Mouse (Mus musculus): ENCODE measurements at regions not wholly inside any gene's neighbourhood (a gene's known extent, or its start where the extent isn't known, plus 50 kb on each side); places are given as distances from the start of the nearest gene placed in this dataset.

DNA sequence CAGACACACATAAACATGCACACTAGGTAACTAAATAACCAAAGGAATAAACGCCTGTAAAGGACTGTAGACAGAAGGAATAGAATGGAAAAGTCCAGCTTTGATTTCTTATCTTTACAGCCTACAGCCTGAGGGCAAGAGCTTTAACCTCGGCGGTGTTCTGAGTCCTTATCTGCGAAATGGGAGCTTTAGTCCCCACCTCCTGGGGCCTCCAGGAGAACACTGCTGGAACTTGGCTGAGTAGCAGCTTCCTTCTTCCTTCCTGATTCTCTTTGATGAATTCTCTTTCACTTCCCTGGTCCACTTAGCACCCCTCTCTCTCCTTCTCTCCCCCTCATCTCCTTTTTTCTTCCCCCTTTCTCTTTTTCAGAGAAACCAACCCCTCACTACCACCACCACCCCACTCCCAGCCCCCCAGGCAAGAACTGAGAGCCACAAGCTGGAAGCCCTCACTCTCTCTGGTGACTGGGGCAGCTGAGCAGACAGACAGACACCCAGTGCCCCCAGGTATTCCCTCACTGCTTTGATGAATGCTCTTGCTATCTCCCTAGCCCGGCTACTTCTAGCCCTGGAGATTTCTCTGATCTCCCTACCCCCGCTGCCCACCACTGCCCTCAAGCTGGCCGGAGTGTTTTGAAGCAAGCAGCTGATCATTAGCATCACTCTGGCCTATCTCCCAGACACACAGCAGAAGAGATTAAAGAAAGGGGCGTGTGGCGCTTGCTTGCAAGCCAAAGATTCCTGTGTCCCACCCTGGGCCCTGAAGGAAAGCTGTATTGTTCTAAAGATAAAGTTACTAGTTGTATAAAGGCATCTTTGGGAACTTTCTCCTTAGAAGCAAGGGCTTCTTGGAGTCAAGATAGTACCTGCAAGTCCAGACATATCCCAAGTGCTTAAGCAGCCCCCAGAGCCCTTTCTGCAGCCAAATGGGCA lies 81.9 kb upstream of the Tbx3 start:
- no peak for DNase-seq

DNA sequence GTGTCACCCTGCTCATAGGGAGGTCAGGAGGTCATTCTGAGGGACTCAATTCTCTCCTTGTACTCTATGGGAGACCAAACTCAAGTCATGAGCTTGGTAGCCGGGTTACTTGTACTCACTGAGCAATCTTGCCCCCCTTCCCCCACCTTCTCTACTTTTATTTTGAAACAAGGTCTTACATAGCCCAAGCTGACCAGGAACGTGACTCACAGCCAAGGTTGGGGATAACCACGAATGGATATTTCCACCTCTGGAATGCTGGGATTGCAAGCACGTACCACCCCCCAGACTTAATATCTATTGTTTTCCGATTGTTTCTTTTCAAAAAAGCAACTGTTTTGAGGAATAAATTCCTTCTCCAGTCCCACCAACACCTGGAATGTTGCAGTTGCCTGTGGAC lies 79.2 kb upstream of the Tbx3 start:
- no peak for DNase-seq

DNA sequence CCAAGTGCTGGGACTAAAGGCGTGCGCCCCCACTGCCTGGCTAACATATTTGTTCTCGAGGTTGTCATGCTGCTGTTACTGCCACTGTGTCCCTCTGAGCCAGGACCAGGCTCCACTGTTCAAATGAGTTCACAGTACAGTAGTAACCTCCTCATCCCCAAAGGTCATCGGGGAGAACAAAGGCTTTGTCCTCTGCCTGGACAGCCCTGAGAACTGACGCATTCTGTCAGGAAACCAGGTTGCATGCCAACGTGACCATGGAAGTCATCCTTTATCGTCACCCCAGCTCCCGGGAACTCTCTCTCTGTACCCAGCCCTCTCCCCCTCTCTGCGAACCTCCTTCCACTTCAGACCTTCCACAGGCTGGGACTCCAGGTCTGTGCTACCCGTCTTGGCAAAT lies 77.6 kb upstream of the Tbx3 start:
- DNase-seq: no peak

DNA sequence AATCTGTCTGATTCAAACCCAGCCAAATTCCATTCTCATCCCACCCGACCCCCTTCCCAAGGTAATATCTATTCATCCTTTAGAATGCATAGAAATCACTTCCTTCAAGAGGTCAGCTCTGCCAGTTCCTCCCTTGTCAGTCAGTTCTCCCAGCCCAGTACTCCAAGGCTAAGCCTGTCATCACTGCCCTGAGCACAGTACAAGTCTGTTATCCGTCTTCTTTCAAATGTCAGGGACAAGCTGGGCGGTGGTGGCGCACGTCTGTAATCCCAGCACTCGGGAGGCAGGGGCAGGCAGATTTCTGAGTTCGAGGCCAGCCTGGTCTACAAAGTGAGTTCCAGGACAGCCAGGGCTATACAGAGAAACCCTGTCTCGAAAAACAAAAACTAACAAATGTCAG lies 75.9 kb upstream of the Tbx3 start:
- DNase-seq: no peak

DNA sequence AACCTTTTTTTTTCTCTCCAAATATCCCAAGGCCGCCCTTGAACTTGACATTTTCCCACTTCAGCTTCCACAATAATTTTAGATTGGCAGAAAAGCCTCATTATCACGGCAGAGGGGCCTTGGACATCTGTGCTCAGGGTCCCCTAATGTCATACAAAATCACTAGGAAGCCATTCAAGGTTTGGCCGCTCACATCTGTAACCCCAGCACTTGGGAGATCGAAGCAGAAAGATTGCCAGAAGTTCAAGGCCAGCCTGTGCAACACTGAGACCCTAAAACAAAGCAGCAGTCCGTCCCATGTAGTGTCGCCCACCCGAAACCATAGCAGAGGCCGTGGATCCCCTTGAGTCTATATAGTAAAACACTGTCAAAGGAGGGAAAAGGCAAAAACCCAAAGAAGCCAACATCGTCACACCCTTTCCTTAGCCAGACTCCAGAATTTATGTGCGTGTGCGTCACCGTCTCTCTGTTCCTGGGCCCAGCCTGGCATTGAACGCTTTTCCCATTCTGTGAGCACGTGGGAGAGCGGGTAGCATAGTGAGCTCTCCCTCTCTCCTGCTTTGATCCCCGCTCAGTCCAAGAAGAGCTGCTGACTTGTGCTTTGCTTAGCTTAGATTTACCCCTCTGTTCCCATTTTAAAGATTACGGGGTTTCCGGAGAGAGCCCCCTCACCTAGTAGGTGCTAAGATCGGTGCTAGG lies 74.0 kb upstream of the Tbx3 start:
- DNase-seq: no peak

DNA sequence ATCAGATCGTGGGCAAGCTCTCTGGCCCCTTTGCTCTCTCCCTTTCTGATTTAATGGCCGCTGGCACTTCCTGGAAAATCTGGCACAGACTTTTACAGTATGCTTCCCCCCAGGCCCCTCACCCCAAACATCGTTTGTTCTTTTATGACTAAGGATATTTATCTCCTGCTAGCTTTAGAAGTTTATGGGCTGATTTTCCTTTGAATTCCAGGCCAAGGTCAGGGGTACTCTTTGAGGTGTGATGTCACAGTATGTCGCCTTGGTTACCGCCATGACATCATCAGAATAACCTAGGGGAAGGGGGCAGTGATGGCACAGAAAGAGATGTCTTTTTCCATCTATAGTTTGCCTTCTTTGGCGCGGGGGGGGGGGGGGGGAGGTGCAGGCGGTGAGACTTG lies 73.5 kb upstream of the Tbx3 start:
- no peak for DNase-seq

DNA sequence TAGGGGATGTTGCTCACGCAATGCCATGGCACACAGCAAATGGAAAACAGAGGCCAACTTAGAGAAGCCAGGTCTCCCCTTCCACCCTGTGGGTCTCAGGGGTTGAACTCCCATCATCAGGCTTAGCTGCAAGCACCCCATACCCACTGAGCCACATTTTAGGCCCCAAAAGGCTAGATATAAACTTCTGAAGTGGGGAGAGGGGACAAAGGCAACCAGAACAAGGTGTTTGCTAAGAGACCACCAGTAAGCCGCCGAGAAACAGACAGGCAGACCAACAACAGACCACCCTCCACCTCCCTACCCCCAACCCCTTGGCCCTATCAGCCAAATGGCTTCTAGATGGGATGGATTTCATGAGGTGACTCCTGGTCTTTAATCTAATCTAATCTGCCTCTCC lies 72.9 kb upstream of the Tbx3 start:
- no peak for DNase-seq

DNA sequence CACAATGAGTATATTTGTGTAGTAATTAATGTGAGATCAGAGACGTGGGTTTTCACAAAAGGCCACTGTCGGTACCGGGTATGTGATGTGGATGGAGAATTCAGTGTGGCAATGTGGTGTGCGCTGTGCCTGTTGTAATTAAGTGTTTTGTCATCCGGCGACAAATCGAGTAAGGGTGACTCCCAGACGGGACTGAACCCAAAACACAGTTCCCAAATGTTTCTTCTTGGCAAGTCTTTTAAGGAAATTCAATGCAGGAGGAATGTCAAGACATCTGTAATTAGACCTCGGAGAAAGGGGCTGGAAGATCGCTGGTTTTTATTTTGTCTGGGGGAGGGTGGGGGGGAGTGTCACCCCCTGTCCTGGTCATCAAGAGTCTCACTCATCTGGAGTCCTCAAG lies 72.3 kb upstream of the Tbx3 start:
- no peak for DNase-seq

DNA sequence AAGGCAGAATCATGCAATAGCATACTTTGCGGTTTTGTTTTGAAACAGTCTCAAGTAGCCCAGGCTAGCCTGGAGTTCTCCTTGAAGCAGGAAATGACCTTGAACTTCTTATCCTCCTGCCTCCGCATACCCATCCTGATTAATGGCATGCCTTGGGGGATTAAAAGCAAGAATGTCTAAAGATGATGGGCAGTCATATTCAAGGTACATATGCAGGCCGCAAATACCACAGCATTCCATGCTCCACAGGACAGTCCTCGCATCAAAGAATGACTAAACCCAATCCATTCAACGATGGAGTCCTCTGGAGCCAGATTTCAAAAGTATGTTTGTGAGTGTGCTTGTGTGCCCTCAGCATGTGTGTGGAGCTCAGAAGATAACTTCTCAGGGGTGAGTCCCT lies 69.1 kb upstream of the Tbx3 start:
- DNase-seq: no peak

DNA sequence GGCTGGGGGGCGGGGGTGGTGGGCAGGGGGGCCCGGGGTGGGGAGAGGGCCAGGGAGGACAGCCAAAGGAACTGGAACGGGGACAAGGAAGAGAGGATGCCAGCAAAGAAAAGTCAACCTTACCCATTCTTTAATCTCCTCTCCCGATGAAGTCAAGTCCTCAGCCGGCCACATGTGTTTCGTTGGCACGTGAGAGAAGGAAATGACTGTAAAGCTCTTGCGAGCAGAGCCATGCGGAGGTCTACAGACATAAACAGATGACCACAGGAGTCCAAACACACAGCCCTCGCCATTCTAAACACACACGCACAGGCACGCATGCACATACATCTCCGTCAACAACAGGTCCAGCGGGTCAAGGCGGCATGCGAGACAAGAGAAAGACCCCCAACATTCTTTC lies 68.5 kb upstream of the Tbx3 start:
- no peak for DNase-seq

DNA sequence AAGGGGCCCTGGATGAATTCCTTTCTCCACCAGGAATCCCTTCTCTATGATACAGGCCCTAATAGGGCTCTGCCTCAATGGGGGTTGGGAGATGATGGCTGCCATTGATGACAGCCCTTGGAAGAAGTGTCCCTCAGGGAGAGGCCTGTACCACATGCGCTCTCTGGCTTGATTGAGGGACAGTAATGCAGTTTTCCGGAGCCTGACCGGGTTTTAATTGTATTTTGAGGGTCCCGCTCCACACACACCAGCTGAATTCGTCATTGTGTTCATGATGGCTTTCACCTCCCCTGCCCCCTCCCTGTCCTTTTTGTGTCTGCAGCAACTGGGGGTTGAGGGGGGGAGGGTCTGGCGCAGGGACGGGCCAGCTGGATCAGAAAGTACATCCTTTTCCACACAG lies 65.0 kb upstream of the Tbx3 start:
- DNase-seq: no peak

DNA sequence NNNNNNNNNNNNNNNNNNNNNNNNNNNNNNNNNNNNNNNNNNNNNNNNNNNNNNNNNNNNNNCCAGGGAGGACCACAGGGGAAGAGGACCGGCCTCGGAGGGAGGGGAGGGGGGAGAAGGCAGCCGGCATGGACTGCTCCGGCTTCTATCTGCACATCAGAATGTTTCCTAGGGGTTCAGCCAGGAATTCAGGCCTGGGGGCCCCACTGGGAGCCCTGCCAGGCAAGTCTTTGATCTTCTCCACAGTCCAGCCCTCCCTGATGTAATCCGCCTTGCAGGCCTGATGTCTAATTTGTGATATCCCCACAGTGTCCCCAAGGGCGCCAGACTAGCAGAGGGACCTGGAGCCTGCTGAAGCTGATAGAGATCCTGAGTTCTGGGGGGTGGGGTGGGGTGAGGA lies 57.1 kb upstream of the Tbx3 start:
- no peak for DNase-seq

DNA sequence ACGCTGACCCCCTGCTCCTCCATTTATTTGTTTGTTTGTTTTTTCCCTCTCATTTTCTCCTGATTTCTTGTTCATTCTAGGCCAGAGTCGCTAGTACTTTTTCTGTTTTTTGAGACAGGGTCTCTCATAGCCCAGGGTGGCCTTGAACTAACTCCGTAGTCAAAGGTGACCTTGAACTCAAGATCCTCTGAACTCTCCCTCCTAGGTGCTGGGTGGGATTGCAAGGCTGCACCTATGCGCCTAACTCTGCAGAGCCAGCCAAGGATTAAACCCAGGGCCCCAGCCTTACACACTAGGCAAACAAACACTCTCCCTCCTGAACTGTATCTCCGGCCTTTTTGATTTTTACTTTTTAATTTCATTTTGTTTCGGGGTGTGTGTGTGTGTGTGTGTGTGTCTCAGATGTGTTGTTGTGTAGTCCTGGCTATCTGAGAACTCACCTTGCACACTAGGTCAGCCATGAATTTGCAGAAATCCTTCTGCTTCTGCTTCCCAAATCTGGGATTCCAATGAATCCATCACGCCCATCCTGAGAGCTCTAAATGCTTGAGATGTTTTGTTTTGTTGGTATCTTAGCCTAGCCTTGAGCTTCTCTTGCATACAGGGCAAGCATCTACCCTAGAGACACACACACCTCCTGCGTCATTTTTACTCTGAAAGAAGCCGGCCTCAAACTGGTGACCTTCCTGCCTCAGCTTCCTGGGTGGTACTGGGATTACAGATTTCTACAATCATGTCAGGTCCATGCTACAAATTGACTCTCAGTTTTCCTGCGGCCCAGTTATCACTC lies 56.3 kb upstream of the Tbx3 start:
- no peak for DNase-seq

DNA sequence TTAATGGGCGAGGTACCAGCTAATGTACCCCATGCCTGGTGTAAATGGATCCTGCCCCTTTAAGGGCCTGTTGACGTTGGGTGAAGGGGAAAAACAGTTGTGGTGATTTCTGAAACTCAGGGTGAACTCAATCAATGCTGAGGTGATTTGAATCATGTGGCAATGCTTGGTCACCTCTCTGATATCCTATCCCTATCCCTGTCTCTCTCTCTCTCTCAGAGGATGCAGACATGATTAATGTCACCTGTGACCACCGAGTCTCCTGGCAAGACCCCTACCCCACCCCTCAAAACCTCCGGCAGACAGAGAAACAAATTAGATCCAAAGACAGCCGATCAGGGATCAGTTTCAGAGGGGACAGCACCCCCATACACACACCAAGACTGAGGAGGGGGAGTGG lies 54.8 kb upstream of the Tbx3 start:
- DNase-seq: no peak

DNA sequence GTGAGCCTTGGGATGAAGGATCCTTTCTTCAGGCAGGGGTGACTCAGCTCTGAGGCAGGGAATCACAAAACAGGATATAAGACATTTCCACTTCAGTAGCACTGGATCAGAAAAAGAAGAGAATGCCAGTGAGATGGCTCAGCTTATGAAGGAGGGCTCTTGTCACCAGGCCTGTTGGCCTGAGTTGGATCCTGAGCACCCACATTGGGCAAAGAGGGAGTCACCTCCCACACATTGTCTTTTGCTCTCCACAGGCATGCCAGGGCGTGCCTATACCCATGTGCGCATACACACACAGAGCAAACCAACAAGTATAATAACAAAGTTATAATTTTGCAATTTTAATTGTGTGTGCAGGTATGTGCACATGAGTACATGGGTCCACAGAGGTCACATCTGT lies 52.6 kb upstream of the Tbx3 start:
- DNase-seq: no peak

DNA sequence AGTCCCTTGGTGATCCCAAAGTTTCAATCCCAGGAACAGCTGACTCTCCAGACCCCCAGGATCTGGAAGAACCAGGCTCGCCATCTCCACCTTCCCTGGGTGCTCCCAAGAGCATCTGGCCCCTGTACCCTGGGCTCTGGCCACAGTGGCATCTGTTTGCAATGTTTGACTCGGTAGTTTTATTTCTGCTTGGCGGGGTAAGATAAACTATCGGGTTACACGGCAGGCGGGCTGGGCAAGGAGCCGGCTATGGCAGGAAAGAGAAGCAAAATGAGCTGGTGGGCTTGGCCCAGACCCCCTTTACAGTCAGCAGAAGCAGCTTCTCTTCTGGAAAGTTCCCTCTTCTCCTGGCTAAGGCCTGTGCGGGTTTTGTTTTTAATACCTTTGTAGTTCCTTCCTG lies 50.6 kb upstream of the Tbx3 start:
- no peak for DNase-seq

Data from kidney, adult 18-20 months (tissue).